Mouse (Mus musculus) cerebellum, postnatal 25 days (tissue): Measurements from ENCODE around the gene Mapk3.

Source experiments
- DNase-seq, 2 experiments: peaks; one replicate each; pipeline ENCODE4 v3.0.0; 2021; ENCODE audit warnings: mixed read lengths in 2 of 2

The Mapk3 gene

DNA sequence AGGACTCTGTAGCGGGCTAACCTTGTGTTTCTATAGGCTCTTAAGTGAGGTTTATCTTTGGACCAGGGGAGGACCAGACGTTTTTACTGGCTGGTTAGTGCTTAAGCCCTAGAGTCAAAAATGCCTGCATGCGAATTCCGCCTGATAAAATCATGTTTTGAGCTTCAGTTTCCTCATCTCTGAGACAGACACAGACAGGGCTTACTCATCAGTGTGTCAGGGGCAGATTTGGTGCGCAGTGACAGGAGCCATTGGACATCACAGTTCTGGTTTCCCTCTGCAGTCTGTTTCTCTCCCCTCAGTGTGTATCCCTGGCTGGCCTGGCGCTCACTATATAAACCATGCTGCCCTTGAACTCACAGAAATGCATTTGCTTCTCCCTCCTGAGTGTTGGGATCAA is 43.8 kb downstream of the Mapk3 start:
- DNase-seq: no peak

DNA sequence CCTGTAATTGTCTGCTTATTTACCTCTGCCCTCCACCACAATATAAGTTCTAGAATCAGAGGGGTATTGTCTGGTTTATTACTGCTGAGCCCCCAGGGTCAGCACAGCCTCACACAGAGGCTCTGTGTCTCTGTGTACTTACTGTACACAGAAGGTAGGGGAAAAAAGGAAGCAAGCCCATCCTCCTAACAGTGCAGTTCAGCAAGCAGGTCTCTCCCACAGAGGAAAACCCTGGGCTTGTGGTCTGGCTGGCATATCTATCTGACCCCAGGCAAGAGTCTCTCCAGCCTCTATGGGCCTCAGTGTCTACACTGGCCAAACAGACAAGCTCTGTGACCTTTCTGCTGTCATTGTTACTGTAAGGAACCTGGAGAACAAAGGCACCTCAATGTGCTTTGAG is 44.4 kb downstream of the Mapk3 start:
- no peak for DNase-seq

DNA sequence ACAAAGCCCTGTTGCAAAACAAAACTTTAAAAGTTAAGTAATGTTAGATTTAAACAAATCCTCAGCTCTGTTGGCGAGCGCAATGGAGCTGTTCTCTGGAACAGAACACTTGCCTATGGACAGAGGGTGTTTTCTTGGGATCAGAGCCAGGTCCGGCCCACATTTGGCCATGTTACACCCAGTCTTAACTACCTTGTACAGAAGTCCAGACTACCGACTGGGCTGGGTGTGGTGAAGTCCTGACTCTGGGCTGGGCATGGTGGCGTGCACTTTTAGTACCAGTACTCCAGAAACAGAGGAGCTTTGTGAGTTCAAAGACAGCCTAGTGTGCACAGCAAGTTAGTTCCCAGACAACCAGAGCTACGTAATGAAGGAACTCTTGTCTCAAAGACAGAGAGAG is 47.6 kb downstream of the Mapk3 start:
- DNase-seq: no peak

DNA sequence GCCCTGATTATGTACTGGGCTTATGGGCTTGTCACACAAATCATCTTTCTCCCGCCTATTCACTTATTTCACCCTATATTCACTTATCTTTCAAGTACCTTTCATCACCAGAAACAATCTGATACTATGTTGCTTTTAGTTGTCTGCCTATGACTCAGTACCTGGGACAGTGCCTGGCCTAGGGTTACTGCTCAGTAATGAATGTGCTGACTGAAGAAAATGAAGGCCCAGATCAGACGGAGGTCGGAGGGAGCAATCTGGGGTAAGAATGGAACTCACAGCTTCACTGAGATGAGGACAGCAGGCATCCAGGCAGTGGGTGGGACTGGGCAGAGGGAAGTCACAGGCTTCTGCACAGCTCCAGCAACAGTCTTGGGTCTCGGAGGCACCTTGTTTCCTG is 48.0 kb downstream of the Mapk3 start:
- DNase-seq: no peak

DNA sequence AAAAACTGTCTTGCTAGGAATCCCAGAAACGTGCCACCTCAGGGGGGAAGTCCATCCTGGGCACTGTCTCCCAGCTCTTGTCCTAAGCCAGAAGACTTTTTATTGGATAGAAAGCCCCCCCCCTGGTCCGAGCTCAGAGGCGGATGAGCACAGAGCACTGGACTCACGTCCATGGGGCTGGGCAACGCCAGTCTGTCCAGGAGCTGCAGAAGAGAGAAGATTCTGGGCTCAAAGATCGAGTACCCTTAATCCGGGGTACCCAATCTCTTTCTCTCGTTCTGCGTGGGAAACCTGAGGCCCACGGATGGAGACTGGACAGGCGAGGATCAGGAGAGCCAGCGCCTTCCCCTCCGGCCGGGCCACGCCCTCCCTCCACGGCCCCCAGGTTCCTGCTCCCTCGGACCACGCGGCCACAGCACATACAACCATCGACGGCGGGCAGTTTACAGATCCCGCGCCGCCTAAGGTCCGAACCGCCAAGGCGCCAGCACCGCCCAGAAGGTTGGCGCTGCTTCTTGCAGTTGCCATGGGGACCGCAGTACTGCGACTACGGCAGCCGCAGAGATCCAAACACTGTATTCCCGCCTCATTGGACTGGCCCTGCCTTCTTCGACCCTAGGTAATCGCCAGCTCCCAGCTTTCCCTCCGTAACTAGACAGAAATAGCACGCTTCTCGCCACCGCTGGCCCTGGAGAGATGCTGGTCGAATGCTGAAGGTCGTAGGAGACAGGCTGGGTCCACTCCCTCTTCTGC is 49.5 kb downstream of the Mapk3 start:
- DNase-seq: peak; percentile 95

- DNase-seq: no peak
These were observed 50.4 kb downstream of the Mapk3 start for GRCm38 (mm10) chr7:126809723-126810369.
